Mouse (Mus musculus) embryonic facial prominence, embryonic 14.5 days (tissue): Measurements from ENCODE around the gene Arhgap32. TPM values are rescaled to one million over a fixed set of nuclear protein-coding genes. Genes with fewer than 3 reads are reported as not detected.

ENCODE experiments used
- ATAC-seq: fragments of 200-750 bp; cut with Nextera tagmentation; 2 replicates; pipeline ENCODE4 v1.8.0; 2017; ENCODE audit warnings: low read depth, moderate number of reproducible peaks, moderate TSS enrichment
- DNase-seq: peaks from one replicate; pipeline ENCODE4 v3.0.0-alpha.2; 2015; ENCODE audit warnings: low spot score
- H3K27ac ChIP-seq: fragments of 300-500 bp; sonication (generic); replicated peaks from 2 replicates; pipeline ENCODE4 v1.5.1; 2014; ENCODE audit warnings: low read depth, mild to moderate bottlenecking, low read length, moderate library complexity
- H3K27me3 ChIP-seq: fragments of 300-500 bp; sonication (generic); replicated peaks from 2 replicates; pipeline ENCODE4 v1.6.1; 2014; ENCODE audit warnings: low read length; ENCODE audit not compliant: control insufficient read depth, insufficient read depth
- H3K36me3 ChIP-seq: fragments of 300-500 bp; sonication (generic); 2 replicates; pipeline ENCODE4 v1.6.1; 2014; ENCODE audit warnings: low read length, mixed read lengths; ENCODE audit not compliant: control insufficient read depth, insufficient read depth
- H3K4me1 ChIP-seq: fragments of 300-500 bp; sonication (generic); 2 replicates; pipeline ENCODE4 v1.6.1; 2014; ENCODE audit warnings: antibody characterized with exemption, low read length; ENCODE audit not compliant: control insufficient read depth, insufficient read depth
- H3K4me2 ChIP-seq: fragments of 300-500 bp; sonication (generic); 2 replicates; pipeline ENCODE4 v1.6.1; 2014; ENCODE audit warnings: low read depth, mild to moderate bottlenecking, low read length, moderate library complexity, mixed read lengths
- H3K4me3 ChIP-seq: fragments of 300-500 bp; sonication (generic); 2 replicates; pipeline ENCODE4 v1.5.1; 2014; ENCODE audit warnings: low read depth, mild to moderate bottlenecking, low read length
- H3K9ac ChIP-seq: fragments of 300-500 bp; sonication (generic); 2 replicates; pipeline ENCODE4 v1.6.1; 2014; ENCODE audit warnings: low read depth, mild to moderate bottlenecking, low read length, moderate library complexity, mixed read lengths
- H3K9me3 ChIP-seq: fragments of 300-500 bp; sonication (generic); 2 replicates; pipeline ENCODE4 v1.6.1; 2016; ENCODE audit warnings: low read length; ENCODE audit not compliant: control insufficient read depth
- WGBS: fragments of 180-500 bp; shearing (Covaris S2); extraction: QIAGEN DNeasy Blood & Tissue Kit; methylation state at CpG from one replicate; pipeline ENCODE4 v1.1.7; 2014; 5-methylcytosine and 5-hydroxymethylcytosine counted together
- polyA plus RNA-seq: library from polyadenylated mRNA; unstranded; fragments of >200 nt; fragmentation: Nextera tagmentation; extraction: Ambion mirVana; gene quantifications from 2 replicates; pipeline ENCODE4 v1.2.1, GENCODE M21; 2014

Gene Arhgap32
- polyA plus RNA-seq, 1 experiment from 2014 or later = 10.9 TPM

DNA sequence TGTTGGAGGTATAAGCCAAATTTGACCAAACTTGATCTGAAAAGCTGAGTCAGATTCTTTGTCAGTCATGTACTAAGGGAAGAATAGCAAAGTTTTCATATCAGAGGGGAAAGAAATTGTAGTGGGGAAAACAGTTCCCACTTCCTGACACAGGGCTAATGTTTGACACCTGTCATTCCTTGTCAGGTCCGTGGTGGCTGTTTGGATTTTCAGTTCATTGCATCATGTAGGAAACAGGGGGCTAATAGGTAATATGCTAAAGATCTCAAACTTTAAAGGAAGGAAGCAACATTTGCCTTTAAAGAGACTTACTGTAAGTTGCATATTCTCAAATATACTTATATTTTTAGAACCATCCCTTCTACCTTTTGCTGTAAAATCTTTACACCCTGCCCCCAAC, 109.6 kb downstream of the Arhgap32 start:
- no peaks in the 10 kb centered on the region for H3K36me3 ChIP-seq
- DNase-seq = no peak

GRCm38 (mm10) chr9:32227034-32227433, 111.1 kb downstream of the Arhgap32 start:
- no peak overlapping the region for H3K9ac ChIP-seq
- H3K4me1 ChIP-seq = peaks cover 12% of the 10 kb centered on the region
- H3K27ac ChIP-seq = no peak overlapping the region
- H3K4me2 ChIP-seq = no peak overlapping the region
- no peak for ATAC-seq
- 72% methylated on average over 2 of the region's 2 CpGs for WGBS
- H3K4me3 ChIP-seq = no peak overlapping the region
- no peaks in the 10 kb centered on the region for H3K36me3 ChIP-seq
- no peaks in the 10 kb centered on the region for H3K9me3 ChIP-seq
- no peaks in the 10 kb centered on the region for H3K27me3 ChIP-seq
- DNase-seq = peak; percentile 24

More for the DNA sequence above, 109.6 kb downstream of the Arhgap32 start:
- WGBS = 55% methylated on average over 1 of the region's 1 CpGs
- Histone ChIP-seq H3K27me3 (no peaks in the 10 kb centered on the region), H3K4me1 (peaks cover 12% of the 10 kb centered on the region), H3K9me3 (no peaks in the 10 kb centered on the region), H3K27ac (no peak overlapping the region), H3K4me2 (no peak overlapping the region), H3K4me3 (no peak overlapping the region), H3K9ac (no peak overlapping the region)
- no peak for ATAC-seq

DNA sequence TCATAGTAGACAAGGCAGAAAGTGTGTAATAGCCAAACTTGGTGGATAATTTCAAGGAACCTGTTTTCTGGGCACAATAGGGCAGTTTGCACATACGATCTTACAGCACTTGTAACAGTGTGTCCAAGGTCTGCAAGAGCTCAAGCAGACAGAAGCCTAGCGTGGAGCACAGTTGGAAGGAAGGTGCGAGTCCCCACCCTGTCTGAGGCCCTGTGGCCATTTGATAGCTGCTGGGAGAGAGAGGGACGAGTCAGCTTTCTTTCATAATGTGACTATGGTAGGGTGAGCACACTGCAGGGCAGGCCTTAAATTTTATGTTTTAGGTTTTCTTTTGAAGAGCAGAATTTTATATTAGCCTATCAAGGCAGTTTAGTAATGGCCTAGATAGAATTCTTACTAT, 117.7 kb downstream of the Arhgap32 start:
- 83% methylated on average over 4 of the region's 4 CpGs for WGBS
- Histone ChIP-seq H3K27me3 (no peaks in the 10 kb centered on the region), H3K9me3 (no peaks in the 10 kb centered on the region), H3K36me3 (no peaks in the 10 kb centered on the region), H3K9ac (no peak overlapping the region), H3K4me2 (no peak overlapping the region), H3K27ac (no peak overlapping the region), H3K4me1 (no peaks in the 10 kb centered on the region), H3K4me3 (no peak overlapping the region)
- DNase-seq (no peak), ATAC-seq (no peak)

GRCm38 (mm10) chr9:32234767-32235489, 119.0 kb downstream of the Arhgap32 start:
- Histone ChIP-seq H3K4me1 (no peaks in the 10 kb centered on the region), H3K4me3 (no peak overlapping the region), H3K27ac (no peak overlapping the region), H3K9me3 (no peaks in the 10 kb centered on the region), H3K27me3 (no peaks in the 10 kb centered on the region), H3K4me2 (no peak overlapping the region), H3K36me3 (peaks cover 4% of the 10 kb centered on the region), H3K9ac (no peak overlapping the region)
- DNase-seq = peak; percentile 41
- no peak for ATAC-seq
- WGBS = 76% methylated on average over 3 of the region's 3 CpGs

DNA sequence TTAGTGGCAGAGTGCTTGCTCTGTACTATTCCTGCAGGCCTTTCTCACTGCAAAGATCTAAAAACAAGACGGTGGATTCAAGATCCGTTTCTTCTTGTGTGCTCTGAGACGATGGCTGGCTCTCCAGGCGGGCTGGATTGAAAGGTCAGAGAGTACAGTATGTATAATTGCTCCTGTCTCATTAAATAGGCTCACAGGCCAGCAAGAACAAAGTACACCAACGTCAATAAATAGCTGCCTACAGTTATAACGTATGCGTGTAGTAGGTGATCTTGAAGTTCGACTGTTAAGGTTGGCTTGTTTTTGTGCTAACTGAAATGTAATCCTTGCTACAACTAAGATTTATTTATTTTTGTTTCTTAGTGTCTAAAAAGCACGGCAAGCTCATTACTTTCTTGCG, 123.0 kb downstream of the Arhgap32 start:
- Histone ChIP-seq H3K27me3 (no peaks in the 10 kb centered on the region), H3K4me1 (no peaks in the 10 kb centered on the region), H3K9me3 (no peaks in the 10 kb centered on the region), H3K9ac (no peak overlapping the region), H3K4me2 (no peak overlapping the region), H3K27ac (no peak overlapping the region), H3K36me3 (peaks cover 4% of the 10 kb centered on the region), H3K4me3 (no peak overlapping the region)
- DNase-seq (no peak), ATAC-seq (no peak)
- WGBS = 74% methylated on average over 10 of the region's 10 CpGs

DNA sequence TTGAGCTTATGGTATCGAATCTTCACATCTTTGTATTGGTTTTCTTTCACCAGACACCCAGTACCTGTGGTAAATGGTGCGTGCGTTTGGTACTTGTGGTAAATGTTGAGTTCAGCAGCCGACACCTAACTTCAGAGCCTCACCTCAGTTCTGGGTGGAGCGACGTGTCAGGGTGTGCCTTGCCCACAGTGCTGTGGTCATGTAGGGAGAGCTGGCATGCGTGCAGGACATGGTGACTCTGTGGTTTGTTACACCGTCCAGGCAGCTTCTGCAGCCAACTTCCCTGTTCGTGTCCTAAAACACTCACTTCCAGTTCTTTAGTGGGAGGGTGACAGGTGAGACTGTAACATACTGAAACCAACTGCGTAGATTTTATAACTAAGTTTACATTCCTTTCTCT, 123.5 kb downstream of the Arhgap32 start:
- no peak overlapping the region for H3K27ac ChIP-seq
- no peak overlapping the region for H3K4me2 ChIP-seq
- no peak overlapping the region for H3K9ac ChIP-seq
- WGBS = 90% methylated on average over 10 of the region's 10 CpGs
- no peaks in the 10 kb centered on the region for H3K4me1 ChIP-seq
- peaks cover 4% of the 10 kb centered on the region for H3K36me3 ChIP-seq
- no peak overlapping the region for H3K4me3 ChIP-seq
- ATAC-seq (no peak), DNase-seq (no peak)
- no peaks in the 10 kb centered on the region for H3K9me3 ChIP-seq
- H3K27me3 ChIP-seq = no peaks in the 10 kb centered on the region

GRCm38 (mm10) chr9:32240449-32240848, 124.5 kb downstream of the Arhgap32 start:
- H3K4me3 ChIP-seq = no peak overlapping the region
- no peak for DNase-seq
- H3K27ac ChIP-seq = no peak overlapping the region
- H3K36me3 ChIP-seq = peaks cover 4% of the 10 kb centered on the region
- H3K4me1 ChIP-seq = no peaks in the 10 kb centered on the region
- H3K4me2 ChIP-seq = no peak overlapping the region
- H3K9ac ChIP-seq = no peak overlapping the region
- WGBS = 92% methylated on average over 5 of the region's 5 CpGs
- H3K27me3 ChIP-seq = no peaks in the 10 kb centered on the region
- no peaks in the 10 kb centered on the region for H3K9me3 ChIP-seq
- ATAC-seq = no peak

DNA sequence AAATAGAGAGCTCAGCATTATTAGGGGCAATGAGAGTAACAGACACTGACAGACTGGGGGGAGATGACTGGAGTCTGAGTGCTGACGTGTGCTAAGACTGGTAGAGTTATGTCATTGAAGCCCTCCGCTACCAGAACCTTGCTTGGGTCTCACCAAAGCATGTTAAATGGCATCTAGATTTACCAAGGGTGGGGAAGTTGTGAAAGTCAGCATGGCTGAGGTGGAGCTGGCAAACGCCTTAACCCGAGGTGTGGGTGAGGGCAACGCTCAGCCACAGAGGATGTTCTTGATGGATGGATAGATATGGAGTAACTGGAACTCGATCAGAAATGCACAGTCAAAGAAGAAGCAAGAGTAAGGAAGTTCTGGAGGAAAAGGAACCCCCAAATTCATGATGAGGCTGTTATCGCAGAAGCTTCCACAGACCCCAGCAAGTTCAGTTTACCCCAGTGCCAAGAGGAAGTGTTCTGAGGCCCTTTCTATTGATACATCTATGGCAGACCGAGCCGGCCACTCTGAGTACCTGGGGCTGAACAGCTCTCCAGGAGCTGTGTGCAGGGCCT, 125.8 kb downstream of the Arhgap32 start:
- Histone ChIP-seq H3K4me1 (no peaks in the 10 kb centered on the region), H3K27ac (no peak overlapping the region), H3K27me3 (no peaks in the 10 kb centered on the region), H3K9me3 (no peaks in the 10 kb centered on the region), H3K4me3 (no peak overlapping the region), H3K4me2 (no peak overlapping the region), H3K9ac (no peak overlapping the region), H3K36me3 (peaks cover 4% of the 10 kb centered on the region)
- DNase-seq = no peak
- WGBS = 83% methylated on average over 9 of the region's 9 CpGs
- ATAC-seq = no peak
